Mouse (Mus musculus): Measurements from ENCODE around the gene Gm21775. TPM values are rescaled to one million over a fixed set of nuclear protein-coding genes. Genes with fewer than 3 reads are reported as not detected.

Gm21775 gene
- not detected for polyA plus RNA-seq (2017; shearing (Covaris generic))

GRCm38 (mm10) chrY:10553153-10553552 lies at the start of gene Gm21775:
Gm21775 (plus strand) TSS chrY:10553453.

GRCm38 (mm10) chrY:10535942-10536341 lies 17.3 kb upstream of the Gm21775 start, which contains the start of gene Gm20737:
Gm20737 (minus strand) TSS chrY:10536042.

Other genes starting within 250 kb of the Gm21775 start
- not detected for gene Gm20834, start 228.9 kb upstream of the Gm21775 start, polyA plus RNA-seq (2017; shearing (Covaris generic))
- gene Gm28510, start 140.7 kb upstream of the Gm21775 start, polyA plus RNA-seq (2017; shearing (Covaris generic)), result not detected
- not detected for gene Gm20737, start 17.4 kb upstream of the Gm21775 start, polyA plus RNA-seq (2017; shearing (Covaris generic))
- not detected for gene Gm21900, start 62.9 kb downstream of the Gm21775 start, polyA plus RNA-seq (2017; shearing (Covaris generic))
- not detected for gene Gm20777, start 199.0 kb downstream of the Gm21775 start, polyA plus RNA-seq (2017; shearing (Covaris generic))